29 mouse cellular contexts compared by ENCODE assay signal in genomic region chr2:27561829-27562228, GRCm38 (mm10). TPM values are rescaled to one million over a fixed set of nuclear protein-coding genes. Genes with fewer than 3 reads are reported as not detected.
DNase-seq lines count a peak whose midpoint lies in the region; ATAC-seq and TF ChIP-seq lines count a peak whose summit lies in the region.
"Had no signal": no experiment of that assay in that cellular context is flagged by ENCODE, and none has a peak within 500 bp of the region (broad histone marks: within the 10 kb centered on the region; RNA-seq: fewer than 3 reads in every experiment).

No protein-coding gene starts in this region.

- H3K9me3 ChIP-seq in hindbrain, embryonic 10.5 days = no peaks in the 10 kb centered on the region
- H3K9me3 ChIP-seq in hindbrain, embryonic 13.5 days = no peaks in the 10 kb centered on the region
- H3K9me3 ChIP-seq in intestine, embryonic 15.5 days = no peaks in the 10 kb centered on the region
- H3K9me3 ChIP-seq in intestine, embryonic 16.5 days (ENCODE audit: control insufficient read depth, low read length) = no peaks in the 10 kb centered on the region
- no peaks in the 10 kb centered on the region for H3K9me3 ChIP-seq in liver, postnatal 0 days (ENCODE audit: low read length)
- H3K9me3 ChIP-seq: embryonic facial prominence, embryonic 12.5 days; embryonic facial prominence, embryonic 15.5 days; G1E; heart, embryonic 10.5 days; heart, embryonic 13.5 days had no signal

- TF ChIP-seq CTCF in liver, postnatal 0 days (IDR thresholded peaks at IDR 0.05; ENCODE audit: low read depth) = no peak

- peaks cover 29% of the 10 kb centered on the region for H3K4me1 ChIP-seq in hindbrain, embryonic 10.5 days (replicated peaks)
- peaks cover 22% of the 10 kb centered on the region for H3K4me1 ChIP-seq in hindbrain, embryonic 13.5 days (replicated peaks)
- peaks cover 6% of the 10 kb centered on the region; the same call in 1 of the 2 replicates for H3K4me1 ChIP-seq in intestine, embryonic 15.5 days (replicated peaks)
- H3K4me1 ChIP-seq in intestine, embryonic 16.5 days (ENCODE audit: control insufficient read depth, insufficient read depth, low read length) = peaks cover 5% of the 10 kb centered on the region; the same call in 1 of the 2 replicates
- peaks cover 14% of the 10 kb centered on the region for H3K4me1 ChIP-seq in liver, postnatal 0 days (ENCODE audit: insufficient read depth)

- TF ChIP-seq EP300 in liver, postnatal 0 days (IDR thresholded peaks at IDR 0.05; ENCODE audit: low read depth) = no peak

- no peaks in the 10 kb centered on the region for H3K27me3 ChIP-seq in hindbrain, embryonic 10.5 days (ENCODE audit: insufficient read depth, poor library complexity, severe bottlenecking)
- peaks cover 43% of the 10 kb centered on the region for H3K27me3 ChIP-seq in hindbrain, embryonic 13.5 days
- H3K27me3 ChIP-seq in intestine, embryonic 15.5 days (replicated peaks) = no peaks in the 10 kb centered on the region
- H3K27me3 ChIP-seq in intestine, embryonic 16.5 days (replicated peaks; ENCODE audit: control insufficient read depth, insufficient read depth, low read length) = no peaks in the 10 kb centered on the region
- H3K27me3 ChIP-seq in liver, postnatal 0 days (ENCODE audit: insufficient read depth, low read length) = no peaks in the 10 kb centered on the region
- H3K27me3 ChIP-seq: embryonic facial prominence, embryonic 12.5 days; embryonic facial prominence, embryonic 15.5 days; Patski had no signal

- H3K4me3 ChIP-seq in hindbrain, embryonic 10.5 days = no peak overlapping the region
- H3K4me3 ChIP-seq in hindbrain, embryonic 13.5 days = no peak overlapping the region
- no peak overlapping the region for H3K4me3 ChIP-seq in intestine, embryonic 15.5 days (replicated peaks)
- H3K4me3 ChIP-seq in intestine, embryonic 16.5 days (ENCODE audit: low read length) = no peak overlapping the region
- no peak overlapping the region for H3K4me3 ChIP-seq in liver, postnatal 0 days (ENCODE audit: low read depth, low read length)
- H3K4me3 ChIP-seq: embryonic facial prominence, embryonic 12.5 days; embryonic facial prominence, embryonic 15.5 days; gastrocnemius, adult 2 months; heart, embryonic 10.5 days; heart, embryonic 13.5 days had no signal

- 98% methylated on average over 3 of the region's 3 CpGs for whole genome bisulfite sequencing in hindbrain, embryonic 10.5 days
- 98% methylated on average over 3 of the region's 3 CpGs for WGBS in hindbrain, embryonic 13.5 days
- 100% methylated on average over 3 of the region's 3 CpGs for WGBS in intestine, embryonic 15.5 days
- WGBS in intestine, embryonic 16.5 days = 96% methylated on average over 3 of the region's 3 CpGs
- 100% methylated on average over 1 of the region's 3 CpGs for WGBS in liver, postnatal 0 days (ENCODE audit: insufficient replicate concordance)

- H3K4me2 ChIP-seq in hindbrain, embryonic 13.5 days = no peak overlapping the region
- no peak overlapping the region for H3K4me2 ChIP-seq in intestine, embryonic 15.5 days (replicated peaks)
- H3K4me2 ChIP-seq in intestine, embryonic 16.5 days (ENCODE audit: low read depth, low read length) = no peak overlapping the region
- no peak overlapping the region for H3K4me2 ChIP-seq in liver, postnatal 0 days (ENCODE audit: low read depth, low read length)
- H3K4me2 ChIP-seq: embryonic facial prominence, embryonic 12.5 days; embryonic facial prominence, embryonic 15.5 days; heart, embryonic 13.5 days had no signal

- H3K27ac ChIP-seq in hindbrain, embryonic 10.5 days = peak overlapping the region; percentile 23; the same call in 1 of the 2 replicates
- no peak overlapping the region for H3K27ac ChIP-seq in hindbrain, embryonic 13.5 days
- 0 out of 2 replicates have a peak overlapping the region, but pooled peaks have one; percentile 22 for H3K27ac ChIP-seq in intestine, embryonic 15.5 days
- no peak overlapping the region for H3K27ac ChIP-seq in intestine, embryonic 16.5 days (ENCODE audit: low read length)
- peak overlapping the region; percentile 97 for H3K27ac ChIP-seq in liver, postnatal 0 days (ENCODE audit: low read depth)
- H3K27ac ChIP-seq: embryonic facial prominence, embryonic 12.5 days; embryonic facial prominence, embryonic 15.5 days; gastrocnemius, adult 2 months; heart, embryonic 10.5 days; heart, embryonic 13.5 days; hindbrain, postnatal 0 days had no signal

- H3K36me3 ChIP-seq in hindbrain, embryonic 10.5 days = no peaks in the 10 kb centered on the region
- H3K36me3 ChIP-seq in hindbrain, embryonic 13.5 days = no peaks in the 10 kb centered on the region
- no peaks in the 10 kb centered on the region for H3K36me3 ChIP-seq in intestine, embryonic 15.5 days
- H3K36me3 ChIP-seq in intestine, embryonic 16.5 days (ENCODE audit: control insufficient read depth, insufficient read depth, low read length) = no peaks in the 10 kb centered on the region
- H3K36me3 ChIP-seq in liver, postnatal 0 days (replicated peaks; ENCODE audit: insufficient read depth, low read length) = no peaks in the 10 kb centered on the region
- H3K36me3 ChIP-seq: embryonic facial prominence, embryonic 12.5 days; embryonic facial prominence, embryonic 15.5 days; G1E; heart, embryonic 10.5 days; heart, embryonic 13.5 days had no signal

- H3K9ac ChIP-seq in hindbrain, embryonic 13.5 days = no peak overlapping the region
- no peak overlapping the region for H3K9ac ChIP-seq in intestine, embryonic 15.5 days
- no peak overlapping the region for H3K9ac ChIP-seq in intestine, embryonic 16.5 days (ENCODE audit: low read depth, low read length)
- no peak overlapping the region for H3K9ac ChIP-seq in liver, postnatal 0 days (replicated peaks)
- H3K9ac ChIP-seq: embryonic facial prominence, embryonic 12.5 days; embryonic facial prominence, embryonic 15.5 days; forebrain, postnatal 0 days; heart, embryonic 13.5 days had no signal

- no peak for DNase-seq in hindbrain, embryonic 10.5 days (ENCODE audit: low spot score)
- DNase-seq in liver, postnatal 0 days = no peak
- no peak for DNase-seq in liver
- DNase-seq: adrenal gland, adult 2 months; adrenal gland, postnatal 14 days; B cell, adult 2 months; cerebellum, adult 11 months; cerebellum, adult 2 months; cerebellum, adult 9-11 months; cerebellum, postnatal 25 days; forebrain, postnatal 0 days; gastrocnemius, adult 2 months; gastrocnemius, postnatal 14 days; heart, adult 18-20 months; heart, postnatal 14 days; heart, postnatal 4 days had no signal

- no peak for ATAC-seq in hindbrain, embryonic 13.5 days (ENCODE audit: low FRiP score)
- ATAC-seq in intestine, embryonic 15.5 days = no peak
- ATAC-seq in intestine, embryonic 16.5 days = no peak
- ATAC-seq in liver, postnatal 0 days = no peak
- ATAC-seq in activated CD4-positive, CD25-positive, alpha-beta regulatory T cell, adult 4 months = no peak
- ATAC-seq: forebrain, embryonic 14.5 days; forebrain, postnatal 0 days; hindbrain, postnatal 0 days; inflammation-experienced regulatory T-cells, adult 6 months; Patski had no signal

RNA-seq across cellular contexts. Expression of gene Wdr5, which starts 46.9 kb away (rescaled TPM):
- 63.2 and 76.8 TPM in 2 replicates for polyA plus RNA-seq in hindbrain, embryonic 10.5 days (2016; fragmentation: Nextera tagmentation; extraction: Ambion mirVana)
- polyA plus RNA-seq in hindbrain, embryonic 13.5 days (2015; fragmentation: Nextera tagmentation; extraction: Ambion mirVana) = 40.7 and 42.3 TPM in 2 replicates
- polyA plus RNA-seq in intestine, embryonic 15.5 days (2015; fragmentation: Nextera tagmentation; extraction: Ambion mirVana) = 49.6 and 50.2 TPM in 2 replicates
- 40.0 and 44.8 TPM in 2 replicates for polyA plus RNA-seq in intestine, embryonic 16.5 days (2015; fragmentation: Nextera tagmentation; extraction: Ambion mirVana)
- polyA plus RNA-seq in liver, postnatal 0 days (2015; fragmentation: Nextera tagmentation; extraction: Ambion mirVana) = 14.6 and 16.6 TPM in 2 replicates
- polyA plus RNA-seq in activated CD4-positive, CD25-positive, alpha-beta regulatory T cell, adult 4 months (2017; shearing (Covaris generic)) = 10 to 100 TPM in 1 of 2 experiments, 1 to 10 TPM in 1; 9.2 to 14.3 TPM

RNA-seq across cellular contexts. Expression of gene Brd3, which starts 54.4 kb away (rescaled TPM):
- polyA plus RNA-seq in hindbrain, embryonic 10.5 days (2016; fragmentation: Nextera tagmentation; extraction: Ambion mirVana) = 145 and 149 TPM in 2 replicates
- 130 and 133 TPM in 2 replicates for polyA plus RNA-seq in hindbrain, embryonic 13.5 days (2015; fragmentation: Nextera tagmentation; extraction: Ambion mirVana)
- polyA plus RNA-seq in intestine, embryonic 15.5 days (2015; fragmentation: Nextera tagmentation; extraction: Ambion mirVana) = 85.7 and 91.2 TPM in 2 replicates
- polyA plus RNA-seq in intestine, embryonic 16.5 days (2015; fragmentation: Nextera tagmentation; extraction: Ambion mirVana) = 82.5 and 85.9 TPM in 2 replicates
- 26.2 and 29.7 TPM in 2 replicates for polyA plus RNA-seq in liver, postnatal 0 days (2015; fragmentation: Nextera tagmentation; extraction: Ambion mirVana)
- 10 to 100 TPM; 27.7 to 43.4 TPM for polyA plus RNA-seq in activated CD4-positive, CD25-positive, alpha-beta regulatory T cell, adult 4 months (2017; shearing (Covaris generic))

Comparison
In these comparisons a context has a peak if more than half of its experiments do, and no peak if none do; other contexts are left out.
1. H3K27ac ChIP-seq: peak in hindbrain, embryonic 10.5 days (single experiment), intestine, embryonic 15.5 days (single experiment) and liver, postnatal 0 days (single experiment); none in hindbrain, embryonic 13.5 days (single experiment) and intestine, embryonic 16.5 days (single experiment).